Mouse (Mus musculus): ENCODE results near the gene Lpo. TPM values are rescaled to one million over a fixed set of nuclear protein-coding genes. Genes with fewer than 3 reads are reported as not detected.

Lpo gene
- polyA plus RNA-seq, 1 experiment from 2014 or later = 1.1 TPM

DNA sequence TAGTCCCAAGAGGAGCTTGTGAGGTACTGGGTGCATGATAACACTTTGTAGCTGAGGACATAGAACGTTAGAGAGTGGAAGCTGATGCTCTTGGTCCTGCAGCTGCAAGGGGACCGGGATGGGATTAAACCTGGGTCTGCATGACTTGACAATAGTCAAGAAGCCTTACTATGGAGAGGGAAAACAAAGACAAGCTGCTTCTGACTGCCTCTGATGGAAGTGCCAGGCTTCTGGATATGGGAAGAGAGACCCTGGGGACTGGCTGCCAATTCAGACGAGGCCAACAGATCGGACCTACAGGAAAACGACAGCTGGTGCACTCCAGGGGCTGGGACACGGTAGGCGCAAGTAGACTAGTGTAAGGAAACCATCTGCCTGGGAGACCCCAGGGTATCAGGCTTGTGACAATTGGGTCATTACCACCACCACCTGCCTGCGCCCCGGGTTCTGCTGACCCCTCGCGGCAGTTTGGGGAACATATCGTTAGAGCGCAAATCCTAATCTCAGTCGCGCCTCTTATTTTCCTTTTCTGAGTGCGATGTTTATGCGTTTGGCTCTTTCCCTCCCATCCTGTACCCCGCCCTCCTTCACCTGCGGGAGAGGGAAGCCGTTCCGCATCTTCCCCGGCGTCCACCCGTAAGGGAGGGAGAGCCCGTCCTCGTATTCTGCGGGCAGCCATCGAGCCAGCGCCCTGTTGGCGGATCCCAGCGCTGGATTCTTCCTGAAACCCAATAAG lies 11.2 kb downstream of the Lpo start:
- Histone ChIP-seq H3K36me3 (ENCODE audit: control insufficient read depth, insufficient read depth) (no peaks in the 10 kb centered on the region), H3K27ac (ENCODE audit: low read length) (no peak overlapping the region), H3K4me1 (ENCODE audit: control insufficient read depth, insufficient read depth, low read length) (no peaks in the 10 kb centered on the region), H3K9me3 (replicated peaks; ENCODE audit: control insufficient read depth, low read length) (no peaks in the 10 kb centered on the region), H3K9ac (ENCODE audit: low read length) (peak overlapping the region; percentile 50; the same call in 1 of the 2 replicates), H3K4me2 (ENCODE audit: low read depth, low read length) (peak overlapping the region; percentile 74), H3K4me3 (ENCODE audit: low read length) (peak overlapping the region; percentile 49), H3K27me3 (ENCODE audit: control insufficient read depth, insufficient read depth, low read length) (peaks cover 12% of the 10 kb centered on the region)
- ATAC-seq (replicated peaks; ENCODE audit: extremely low read depth, insufficient read depth, low FRiP score) = no peak
- 4% methylated on average over 31 of the region's 31 CpGs for WGBS

DNA sequence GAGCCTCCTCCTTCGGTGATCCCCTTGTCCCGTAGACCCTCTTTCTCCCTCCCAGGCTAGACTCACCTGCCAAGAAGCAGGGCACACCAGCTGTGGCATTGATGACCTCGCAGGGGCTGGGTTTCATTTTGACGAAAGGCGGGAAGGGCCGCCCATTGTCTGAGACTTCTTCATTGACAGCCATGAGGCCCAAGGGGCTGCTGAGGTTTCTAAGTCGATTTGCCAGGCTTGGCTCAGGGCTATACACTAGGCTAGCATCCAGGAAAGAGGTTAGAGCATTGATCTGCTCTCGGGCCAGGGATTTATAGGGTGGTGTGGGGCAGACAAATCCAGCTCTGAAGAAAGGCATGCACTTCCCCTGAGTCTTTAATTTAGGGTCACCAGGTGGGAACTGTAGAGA lies 13.3 kb downstream of the Lpo start:
- Histone ChIP-seq H3K27ac (ENCODE audit: low read length) (no peak overlapping the region), H3K9ac (ENCODE audit: low read length) (no peak overlapping the region), H3K4me2 (ENCODE audit: low read depth, low read length) (no peak overlapping the region), H3K9me3 (replicated peaks; ENCODE audit: control insufficient read depth, low read length) (no peaks in the 10 kb centered on the region), H3K36me3 (ENCODE audit: control insufficient read depth, insufficient read depth) (no peaks in the 10 kb centered on the region), H3K4me1 (ENCODE audit: control insufficient read depth, insufficient read depth, low read length) (no peaks in the 10 kb centered on the region), H3K27me3 (ENCODE audit: control insufficient read depth, insufficient read depth, low read length) (peaks cover 12% of the 10 kb centered on the region), H3K4me3 (ENCODE audit: low read length) (no peak overlapping the region)
- 74% methylated on average over 8 of the region's 8 CpGs for WGBS
- no peak for ATAC-seq (replicated peaks; ENCODE audit: extremely low read depth, insufficient read depth, low FRiP score)

DNA sequence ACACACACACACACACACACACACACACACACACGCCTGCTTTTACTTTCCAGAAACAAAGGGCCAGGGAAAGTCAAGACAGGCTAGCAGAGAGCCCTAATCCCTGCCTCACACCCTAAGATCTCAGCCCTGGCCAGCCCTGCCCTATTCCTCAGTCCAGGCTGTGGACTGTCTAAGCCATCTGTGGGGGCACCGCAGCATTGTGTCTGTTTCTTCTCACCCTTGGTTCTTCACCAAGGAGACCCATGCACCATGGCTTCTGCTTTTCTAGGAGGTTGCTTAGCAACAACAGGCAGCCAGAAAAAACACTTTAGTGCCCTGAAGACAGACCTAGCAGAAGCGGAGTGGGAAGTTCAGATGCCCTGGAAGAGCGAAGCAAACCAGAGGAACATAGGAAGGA lies 16.7 kb downstream of the Lpo start:
- no peak for ATAC-seq (replicated peaks; ENCODE audit: extremely low read depth, insufficient read depth, low FRiP score)
- 52% methylated on average over 4 of the region's 4 CpGs for WGBS

DNA sequence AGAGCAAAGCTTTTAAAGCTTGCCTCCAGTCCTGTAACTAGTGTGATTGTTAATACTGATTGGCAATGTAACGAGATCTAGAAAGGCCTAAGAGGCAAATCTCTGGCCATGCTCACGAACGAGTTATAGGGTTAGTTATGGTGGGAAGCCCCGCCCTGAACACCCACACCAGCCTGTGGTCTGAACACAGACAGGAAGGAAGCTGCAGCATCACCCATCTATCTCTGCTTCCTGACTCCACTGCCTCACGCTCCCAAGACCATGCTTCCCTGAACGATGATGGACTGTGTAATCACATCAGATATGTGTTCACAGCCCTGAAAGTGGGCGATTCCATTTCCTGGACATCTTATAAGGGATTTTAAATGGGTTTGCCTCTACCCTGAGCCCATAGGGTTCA lies 19.9 kb downstream of the Lpo start:
- no peak overlapping the region for H3K4me3 ChIP-seq (ENCODE audit: low read length)
- 65% methylated on average over 7 of the region's 7 CpGs for WGBS
- H3K9ac ChIP-seq (ENCODE audit: low read length) = no peak overlapping the region
- H3K4me1 ChIP-seq (ENCODE audit: control insufficient read depth, insufficient read depth, low read length) = no peaks in the 10 kb centered on the region
- H3K36me3 ChIP-seq (ENCODE audit: control insufficient read depth, insufficient read depth) = no peaks in the 10 kb centered on the region
- no peaks in the 10 kb centered on the region for H3K9me3 ChIP-seq (replicated peaks; ENCODE audit: control insufficient read depth, low read length)
- no peak overlapping the region for H3K27ac ChIP-seq (ENCODE audit: low read length)
- no peak for ATAC-seq (replicated peaks; ENCODE audit: extremely low read depth, insufficient read depth, low FRiP score)
- H3K27me3 ChIP-seq (ENCODE audit: control insufficient read depth, insufficient read depth, low read length) = no peaks in the 10 kb centered on the region; the same call in 1 of the 2 replicates
- no peak overlapping the region for H3K4me2 ChIP-seq (ENCODE audit: low read depth, low read length)

More for the DNA sequence above, 16.7 kb downstream of the Lpo start:
- Histone ChIP-seq H3K4me2 (ENCODE audit: low read depth, low read length) (no peak overlapping the region), H3K9ac (ENCODE audit: low read length) (no peak overlapping the region), H3K27me3 (ENCODE audit: control insufficient read depth, insufficient read depth, low read length) (peaks cover 6% of the 10 kb centered on the region; the same call in 1 of the 2 replicates), H3K4me3 (ENCODE audit: low read length) (no peak overlapping the region), H3K27ac (ENCODE audit: low read length) (no peak overlapping the region), H3K4me1 (ENCODE audit: control insufficient read depth, insufficient read depth, low read length) (no peaks in the 10 kb centered on the region), H3K36me3 (ENCODE audit: control insufficient read depth, insufficient read depth) (no peaks in the 10 kb centered on the region), H3K9me3 (replicated peaks; ENCODE audit: control insufficient read depth, low read length) (no peaks in the 10 kb centered on the region)

DNA sequence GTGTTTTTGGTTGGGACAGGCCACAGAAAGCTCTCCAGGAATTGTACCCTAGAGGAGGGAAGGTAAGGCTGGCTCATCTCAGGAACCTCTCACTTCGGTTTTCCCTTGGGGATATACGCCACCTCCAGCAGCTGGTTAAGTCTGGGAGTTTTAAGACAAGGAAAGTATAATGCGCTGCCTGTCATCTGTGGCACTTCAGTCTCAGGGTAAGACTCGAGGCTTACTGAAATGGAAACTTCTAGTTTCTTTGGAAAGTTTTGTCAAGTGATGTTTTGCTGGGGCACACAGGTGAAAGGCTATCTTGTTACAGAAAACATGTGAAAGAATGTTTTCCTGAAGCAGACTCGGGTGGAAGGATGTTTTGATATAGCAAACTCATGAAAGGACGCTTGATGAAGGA lies 20.7 kb downstream of the Lpo start:
- Histone ChIP-seq H3K9ac (ENCODE audit: low read length) (no peak overlapping the region), H3K4me2 (ENCODE audit: low read depth, low read length) (no peak overlapping the region), H3K27me3 (ENCODE audit: control insufficient read depth, insufficient read depth, low read length) (no peaks in the 10 kb centered on the region; the same call in 1 of the 2 replicates), H3K36me3 (ENCODE audit: control insufficient read depth, insufficient read depth) (no peaks in the 10 kb centered on the region), H3K9me3 (replicated peaks; ENCODE audit: control insufficient read depth, low read length) (no peaks in the 10 kb centered on the region), H3K27ac (ENCODE audit: low read length) (no peak overlapping the region), H3K4me3 (ENCODE audit: low read length) (no peak overlapping the region), H3K4me1 (ENCODE audit: control insufficient read depth, insufficient read depth, low read length) (no peaks in the 10 kb centered on the region)
- no peak for ATAC-seq (replicated peaks; ENCODE audit: extremely low read depth, insufficient read depth, low FRiP score)
- 73% methylated on average over 6 of the region's 6 CpGs for WGBS

DNA sequence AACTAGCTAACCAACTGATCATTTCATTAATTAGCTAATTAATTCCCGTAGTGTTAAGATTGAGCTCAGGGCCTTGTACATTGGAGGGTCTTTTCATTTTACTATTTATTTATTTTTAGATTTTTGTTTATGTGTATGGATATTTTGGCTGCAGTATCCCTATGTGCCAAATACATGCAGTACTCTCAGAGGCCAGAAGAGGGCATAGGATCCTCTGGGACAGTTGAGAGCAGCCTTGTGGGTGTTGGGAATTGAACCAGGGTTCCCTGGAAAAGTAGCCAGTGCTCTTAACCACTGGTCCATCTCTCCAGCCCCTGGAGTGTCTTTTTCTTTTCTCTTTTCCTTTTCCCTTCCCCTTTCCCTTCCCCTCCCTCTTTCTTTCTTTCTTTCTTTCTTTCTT lies 22.6 kb downstream of the Lpo start:
- no peaks in the 10 kb centered on the region; the same call in 1 of the 2 replicates for H3K27me3 ChIP-seq (ENCODE audit: control insufficient read depth, insufficient read depth, low read length)
- ATAC-seq (replicated peaks; ENCODE audit: extremely low read depth, insufficient read depth, low FRiP score) = no peak
- no peaks in the 10 kb centered on the region for H3K9me3 ChIP-seq (replicated peaks; ENCODE audit: control insufficient read depth, low read length)
- 61% methylated on average over 1 of the region's 1 CpGs for WGBS
- H3K4me1 ChIP-seq (ENCODE audit: control insufficient read depth, insufficient read depth, low read length) = no peaks in the 10 kb centered on the region
- no peak overlapping the region for H3K4me2 ChIP-seq (ENCODE audit: low read depth, low read length)
- no peak overlapping the region for H3K9ac ChIP-seq (ENCODE audit: low read length)
- no peak overlapping the region for H3K4me3 ChIP-seq (ENCODE audit: low read length)
- no peaks in the 10 kb centered on the region for H3K36me3 ChIP-seq (ENCODE audit: control insufficient read depth, insufficient read depth)
- no peak overlapping the region for H3K27ac ChIP-seq (ENCODE audit: low read length)

DNA sequence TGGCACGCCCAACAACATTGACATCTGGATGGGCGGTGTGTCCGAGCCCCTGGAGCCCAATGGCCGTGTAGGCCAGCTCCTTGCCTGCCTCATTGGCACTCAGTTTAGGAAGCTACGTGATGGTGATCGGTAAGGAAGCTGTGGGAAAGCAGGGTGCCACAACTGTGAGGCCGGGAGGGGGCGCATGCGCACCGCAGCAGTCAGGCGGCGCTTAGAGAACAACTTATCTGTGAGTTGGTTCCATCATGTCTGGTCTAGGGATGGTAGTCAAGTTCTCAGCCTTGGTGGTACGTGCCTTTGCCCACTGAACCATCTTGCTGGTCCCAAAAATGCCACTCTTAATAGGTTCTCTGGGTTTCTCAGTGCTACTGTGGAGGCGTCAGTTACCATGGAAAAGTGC lies 25.5 kb downstream of the Lpo start:
- Histone ChIP-seq H3K4me3 (ENCODE audit: low read length) (no peak overlapping the region), H3K9me3 (replicated peaks; ENCODE audit: control insufficient read depth, low read length) (no peaks in the 10 kb centered on the region), H3K27ac (ENCODE audit: low read length) (no peak overlapping the region), H3K36me3 (ENCODE audit: control insufficient read depth, insufficient read depth) (no peaks in the 10 kb centered on the region), H3K4me1 (ENCODE audit: control insufficient read depth, insufficient read depth, low read length) (no peaks in the 10 kb centered on the region), H3K27me3 (ENCODE audit: control insufficient read depth, insufficient read depth, low read length) (no peaks in the 10 kb centered on the region), H3K9ac (ENCODE audit: low read length) (no peak overlapping the region), H3K4me2 (ENCODE audit: low read depth, low read length) (no peak overlapping the region)
- WGBS = 41% methylated on average over 14 of the region's 14 CpGs
- ATAC-seq (replicated peaks; ENCODE audit: extremely low read depth, insufficient read depth, low FRiP score) = no peak

DNA sequence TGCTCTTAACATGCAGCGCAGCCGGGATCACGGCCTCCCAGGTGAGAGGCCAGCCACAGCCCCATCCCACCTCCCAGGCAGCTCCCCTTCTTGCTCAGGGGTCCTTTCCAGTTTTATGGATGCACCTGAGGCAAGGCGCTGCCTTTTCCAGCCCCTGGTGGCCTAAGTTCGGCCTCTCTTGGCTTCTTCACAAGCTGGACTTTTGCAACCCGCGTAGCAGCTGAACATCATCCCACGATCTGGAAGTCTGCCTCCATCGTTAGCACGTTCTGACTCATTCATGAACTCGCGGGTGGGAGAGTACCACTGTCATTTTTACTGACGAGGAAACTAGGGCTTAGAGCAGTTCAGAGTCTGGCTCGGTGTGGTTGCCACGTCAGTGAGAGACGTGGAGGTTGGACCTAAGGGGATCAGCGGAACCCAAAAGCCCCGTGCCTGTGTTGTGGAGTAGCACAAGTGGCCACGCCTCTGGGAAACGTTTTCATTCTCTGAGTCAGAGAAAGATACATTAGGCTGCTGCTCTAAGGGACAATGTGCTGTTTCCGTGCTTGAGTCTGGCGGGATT lies 26.3 kb downstream of the Lpo start:
- no peak overlapping the region for H3K9ac ChIP-seq (ENCODE audit: low read length)
- no peaks in the 10 kb centered on the region for H3K36me3 ChIP-seq (ENCODE audit: control insufficient read depth, insufficient read depth)
- 76% methylated on average over 22 of the region's 22 CpGs for WGBS
- H3K4me2 ChIP-seq (ENCODE audit: low read depth, low read length) = no peak overlapping the region
- H3K9me3 ChIP-seq (replicated peaks; ENCODE audit: control insufficient read depth, low read length) = no peaks in the 10 kb centered on the region
- H3K4me3 ChIP-seq (ENCODE audit: low read length) = no peak overlapping the region
- no peaks in the 10 kb centered on the region for H3K4me1 ChIP-seq (ENCODE audit: control insufficient read depth, insufficient read depth, low read length)
- H3K27me3 ChIP-seq (ENCODE audit: control insufficient read depth, insufficient read depth, low read length) = peaks cover 2% of the 10 kb centered on the region; the same call in 1 of the 2 replicates
- no peak overlapping the region for H3K27ac ChIP-seq (ENCODE audit: low read length)
- ATAC-seq (replicated peaks; ENCODE audit: extremely low read depth, insufficient read depth, low FRiP score) = no peak

DNA sequence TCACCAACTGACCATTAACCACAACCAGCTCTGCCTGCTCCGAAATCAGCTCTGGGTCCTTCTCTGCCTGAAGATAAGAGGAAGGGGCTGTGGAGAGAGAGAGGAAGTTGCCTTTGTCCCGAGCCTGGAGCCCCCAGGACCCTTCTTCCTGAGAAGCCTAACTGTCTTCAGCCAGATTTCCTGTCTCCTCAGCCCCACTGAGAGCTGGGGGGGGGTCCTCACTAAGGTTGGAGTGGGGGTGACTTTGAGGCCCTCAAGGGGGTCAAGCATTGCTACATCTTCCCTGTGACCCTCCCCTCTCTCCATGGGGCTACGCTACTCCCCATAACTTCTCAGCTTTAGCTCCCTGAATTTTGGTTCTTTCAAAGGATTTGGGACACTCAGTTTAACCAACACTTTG lies 34.6 kb downstream of the Lpo start, which contains the start of gene Mpo:
Gene Mpo (plus strand): TSS at position 122 of the 400 bp plus-strand sequence.
- H3K27ac ChIP-seq (ENCODE audit: low read length) = no peak within 1 kb of the TSS
- 48% methylated on average over 3 of the region's 3 CpGs for WGBS
- no peak for ATAC-seq (replicated peaks; ENCODE audit: extremely low read depth, insufficient read depth, low FRiP score)
- no peak within 1 kb of the TSS for H3K4me2 ChIP-seq (ENCODE audit: low read depth, low read length)
- H3K4me1 ChIP-seq (ENCODE audit: control insufficient read depth, insufficient read depth, low read length) = no peaks in the 10 kb centered on the region
- no peaks in the 10 kb centered on the region for H3K9me3 ChIP-seq (replicated peaks; ENCODE audit: control insufficient read depth, low read length)
- H3K36me3 ChIP-seq (ENCODE audit: control insufficient read depth, insufficient read depth) = no peaks in the 10 kb centered on the region
- H3K9ac ChIP-seq (ENCODE audit: low read length) = no peak within 1 kb of the TSS
- H3K27me3 ChIP-seq (ENCODE audit: control insufficient read depth, insufficient read depth, low read length) = peaks cover 2% of the 10 kb centered on the region; the same call in 1 of the 2 replicates
- no peak within 1 kb of the TSS for H3K4me3 ChIP-seq (ENCODE audit: low read length)
